Mouse (Mus musculus) MEL (cell line): Measurements from ENCODE around the gene Smim13.

ENCODE experiments used
- CTCF ChIP-seq, 3 experiments: IDR thresholded peaks in 2 of 3; conservative IDR thresholded peaks in 1 of 3; 2 replicates each; pipeline ENCODE4 v1.5.1; 2011 to 2012; ENCODE audit warnings: low read length in 3 of 3, low read depth in 2 of 3, mild to moderate bottlenecking in 2 of 3, improper control_type of control experiment in 1 of 3, inconsistent platforms in 1 of 3, mixed read lengths in 1 of 3, moderate library complexity in 1 of 3; ENCODE audit not compliant: control insufficient read depth in 1 of 3, insufficient read depth in 1 of 3, poor library complexity in 1 of 3, severe bottlenecking in 1 of 3
- GATA1 ChIP-seq: IDR thresholded peaks from 2 replicates; pipeline ENCODE4 v1.6.1; 2011; ENCODE audit warnings: low read depth, low read length, improper control_type of control experiment
- HCFC1 ChIP-seq: IDR thresholded peaks from 2 replicates; pipeline ENCODE4 v1.6.1; 2012; ENCODE audit warnings: low read depth, mild to moderate bottlenecking, inconsistent platforms, low read length, improper control_type of control experiment, moderate library complexity
- MAFK ChIP-seq: IDR thresholded peaks from 2 replicates; pipeline ENCODE4 v1.6.1; 2011; ENCODE audit warnings: low read depth, mild to moderate bottlenecking, low read length, improper control_type of control experiment, borderline replicate concordance
- MYC ChIP-seq: IDR thresholded peaks from 2 replicates; pipeline ENCODE4 v1.6.1; 2011; ENCODE audit warnings: low read depth, mild to moderate bottlenecking, low read length, improper control_type of control experiment, moderate library complexity
- POLR2AphosphoS2 ChIP-seq: IDR thresholded peaks from 2 replicates; pipeline ENCODE4 v1.6.1; 2011; ENCODE audit warnings: low read length, improper control_type of control experiment
- POLR2AphosphoS5 ChIP-seq: IDR thresholded peaks from 2 replicates; pipeline ENCODE4 v1.6.1; 2012; ENCODE audit warnings: low read depth, borderline replicate concordance, mild to moderate bottlenecking, inconsistent platforms, low read length, moderate library complexity, mixed read lengths
- ZNF384 ChIP-seq: IDR thresholded peaks from 2 replicates; pipeline ENCODE4 v1.6.1; 2012; ENCODE audit warnings: low read depth, mild to moderate bottlenecking, inconsistent platforms, low read length, improper control_type of control experiment

GRCm38 (mm10) chr13:41226513-41226912 is 23.1 kb upstream of the Smim13 start:
- TF ChIP-seq MYC (no peak), GATA1 (no peak), CTCF (IDR thresholded peaks at IDR 0.05 in 2 of 3, conservative IDR thresholded peaks at IDR 0.05 in 1 of 3; ENCODE audit: control insufficient read depth in 1 of 3, insufficient read depth in 1 of 3, low read depth in 2 of 3, low read length in 3 of 3, poor library complexity in 1 of 3, severe bottlenecking in 1 of 3) (no peak), POLR2AphosphoS5 (no peak), MAFK (no peak), POLR2AphosphoS2 (no peak), HCFC1 (no peak), ZNF384 (no peak)
